Mouse (Mus musculus): ENCODE results near the gene Trim30d. TPM values are rescaled to one million over a fixed set of nuclear protein-coding genes. Genes with fewer than 3 reads are reported as not detected.
"Not testable (repeated sequence)": the region's sequence is repeated elsewhere in the genome, so short reads cannot be mapped to it uniquely, and the experiment has no call there.

Gene Trim30d
- not detected for polyA plus RNA-seq (2012; fragmentation: generic; extraction: Trizol)

DNA sequence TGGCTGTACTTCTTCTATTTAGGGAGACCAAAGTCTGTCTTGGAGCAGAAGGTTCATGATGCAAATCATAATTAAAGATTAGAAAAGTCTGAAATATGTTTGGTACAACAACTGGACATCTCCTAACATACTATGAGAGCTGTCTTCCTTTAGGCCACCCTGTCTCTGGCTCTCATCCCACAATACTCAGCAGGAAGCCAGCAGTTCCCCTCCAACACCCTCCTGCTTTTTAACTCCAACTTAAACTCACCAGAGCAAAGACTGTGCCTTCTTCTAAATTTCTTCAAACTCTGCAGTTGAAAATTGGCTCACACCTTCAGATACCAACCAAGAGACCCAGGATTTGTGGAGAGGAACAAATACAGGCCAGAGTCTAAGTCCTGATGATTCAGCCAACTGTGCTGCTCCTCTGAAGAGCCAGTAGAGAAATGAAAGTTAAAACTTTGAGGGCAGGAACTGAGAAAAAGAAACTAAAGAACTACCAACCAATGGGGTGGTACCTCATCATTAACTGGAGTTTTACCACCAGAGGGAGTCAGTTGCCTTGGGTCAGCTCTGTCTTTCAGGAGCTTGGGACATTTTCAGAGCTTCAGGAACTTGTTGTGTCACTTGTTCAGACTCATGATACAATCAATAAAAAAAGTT, at the start of gene Trim30d:
Gene Trim30d (minus strand): TSS at position 429 of the 645 bp plus-strand sequence.
- not testable (repeated sequence) for H3K4me3 ChIP-seq; H3K79me2 ChIP-seq (ENCODE audit: control insufficient read depth, insufficient read depth); H3K27me3 ChIP-seq (ENCODE audit: control insufficient read depth, insufficient read depth, insufficient read length); H3ac ChIP-seq (ENCODE audit: control insufficient read depth, insufficient read length); H3K4me2 ChIP-seq (ENCODE audit: low read depth); H3K36me3 ChIP-seq (ENCODE audit: control insufficient read depth, insufficient read depth)

- no peak for TF ChIP-seq POLR2AphosphoS2 (IDR thresholded peaks at IDR 0.05; ENCODE audit: insufficient read length, low read depth)
- no peak for TF ChIP-seq MYOD1 (IDR thresholded peaks at IDR 0.05; ENCODE audit: control insufficient read depth in 1 of 3, insufficient read length in 2 of 3, low read depth in 2 of 3)
- TF ChIP-seq REST (IDR thresholded peaks at IDR 0.05; ENCODE audit: insufficient read depth, insufficient read length): no peak
- TF ChIP-seq E2F4 (IDR thresholded peaks at IDR 0.05; ENCODE audit: insufficient read depth): no peak
- TF ChIP-seq MYOG (IDR thresholded peaks at IDR 0.05; ENCODE audit: control insufficient read depth in 1 of 3, insufficient read depth in 1 of 3, insufficient read length in 2 of 3, low read depth in 2 of 3): no peak
- TF ChIP-seq TCF12 (IDR thresholded peaks at IDR 0.05; ENCODE audit: insufficient read depth, poor library complexity, severe bottlenecking): no peak
These were observed 45.1 kb upstream of the Trim30d start for GRCm38 (mm10) chr7:104552700-104553099.

DNA sequence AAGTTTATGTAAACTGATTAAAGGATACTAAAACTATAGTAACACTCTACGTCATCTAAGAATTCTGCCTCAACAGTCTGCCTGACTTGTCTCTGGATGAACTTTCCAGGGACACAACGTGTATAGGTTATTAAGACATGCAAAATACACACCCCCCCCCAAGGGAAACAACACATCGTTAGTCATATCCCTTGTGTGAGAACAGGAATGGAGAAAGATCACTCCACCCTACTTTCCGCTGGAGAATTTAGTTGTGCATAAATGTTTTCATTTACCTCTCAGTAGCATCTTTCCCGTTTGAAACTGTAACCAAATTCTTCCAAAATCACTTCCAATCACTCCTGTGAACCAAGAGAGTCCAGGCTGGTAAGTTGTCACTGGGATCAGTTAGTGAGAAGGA, 42.2 kb upstream of the Trim30d start, which contains the start of gene Olfr651:
Gene Olfr651 (plus strand): TSS at position 301 of the 400 bp plus-strand sequence.
- H3K36me3 ChIP-seq (ENCODE audit: control insufficient read depth, insufficient read depth): no peaks in the 10 kb centered on the region
- H3ac ChIP-seq (ENCODE audit: control insufficient read depth, insufficient read length): no peak within 1 kb of the TSS
- no peak within 1 kb of the TSS for H3K4me3 ChIP-seq
- H3K4me2 ChIP-seq (ENCODE audit: low read depth): no peak within 1 kb of the TSS
- H3K27me3 ChIP-seq (ENCODE audit: control insufficient read depth, insufficient read depth, insufficient read length): no peaks in the 10 kb centered on the region
- TF ChIP-seq SRF (IDR thresholded peaks at IDR 0.05; ENCODE audit: control insufficient read depth, insufficient read length, low read depth): no peak
- no peak for TF ChIP-seq MAX (IDR thresholded peaks at IDR 0.05; ENCODE audit: low read depth)
- TF ChIP-seq E2F4 (IDR thresholded peaks at IDR 0.05; ENCODE audit: insufficient read depth): no peak
- TF ChIP-seq USF1 (IDR thresholded peaks at IDR 0.05; ENCODE audit: low read depth): no peak
- TF ChIP-seq MYOG (IDR thresholded peaks at IDR 0.05; ENCODE audit: control insufficient read depth in 1 of 3, insufficient read depth in 1 of 3, insufficient read length in 2 of 3, low read depth in 2 of 3): no peak
- no peak for TF ChIP-seq POLR2AphosphoS2 (IDR thresholded peaks at IDR 0.05; ENCODE audit: insufficient read length, low read depth)
- no peak for TF ChIP-seq TCF12 (IDR thresholded peaks at IDR 0.05; ENCODE audit: insufficient read depth, poor library complexity, severe bottlenecking)
- TF ChIP-seq POLR2A (IDR thresholded peaks at IDR 0.05; ENCODE audit: insufficient read length, low read depth): no peak
- TF ChIP-seq REST (IDR thresholded peaks at IDR 0.05; ENCODE audit: insufficient read depth, insufficient read length): no peak
- TF ChIP-seq MYOD1 (IDR thresholded peaks at IDR 0.05; ENCODE audit: control insufficient read depth in 1 of 3, insufficient read length in 2 of 3, low read depth in 2 of 3): no peak
- TF ChIP-seq TCF3 (IDR thresholded peaks at IDR 0.05; ENCODE audit: insufficient read length, low read depth): no peak
- TF ChIP-seq CEBPB (IDR thresholded peaks at IDR 0.05; ENCODE audit: insufficient read depth, poor library complexity, severe bottlenecking): no peak
- H3K79me2 ChIP-seq (ENCODE audit: control insufficient read depth, insufficient read depth): no peaks in the 10 kb centered on the region

More at GRCm38 (mm10) chr7:104552700-104553099, 45.1 kb upstream of the Trim30d start:
- H3ac ChIP-seq (ENCODE audit: control insufficient read depth, insufficient read length): no peak overlapping the region
- H3K36me3 ChIP-seq (ENCODE audit: control insufficient read depth, insufficient read depth): no peaks in the 10 kb centered on the region
- H3K4me2 ChIP-seq (ENCODE audit: low read depth): no peak overlapping the region
- H3K4me3 ChIP-seq: no peak overlapping the region
- no peaks in the 10 kb centered on the region for H3K27me3 ChIP-seq (ENCODE audit: control insufficient read depth, insufficient read depth, insufficient read length)
- no peaks in the 10 kb centered on the region for H3K79me2 ChIP-seq (ENCODE audit: control insufficient read depth, insufficient read depth)

- Histone ChIP-seq H3K4me2 (ENCODE audit: low read depth) (no peak overlapping the region), H3K36me3 (ENCODE audit: control insufficient read depth, insufficient read depth) (no peaks in the 10 kb centered on the region), H3ac (ENCODE audit: control insufficient read depth, insufficient read length) (no peak overlapping the region), H3K79me2 (ENCODE audit: control insufficient read depth, insufficient read depth) (no peaks in the 10 kb centered on the region), H3K4me3 (no peak overlapping the region), H3K27me3 (ENCODE audit: control insufficient read depth, insufficient read depth, insufficient read length) (no peaks in the 10 kb centered on the region)
- TF ChIP-seq MYOD1 (IDR thresholded peaks at IDR 0.05; ENCODE audit: control insufficient read depth in 1 of 3, insufficient read length in 2 of 3, low read depth in 2 of 3): no peak
- no peak for TF ChIP-seq MAX (IDR thresholded peaks at IDR 0.05; ENCODE audit: low read depth)
- TF ChIP-seq REST (IDR thresholded peaks at IDR 0.05; ENCODE audit: insufficient read depth, insufficient read length): no peak
- no peak for TF ChIP-seq POLR2AphosphoS2 (IDR thresholded peaks at IDR 0.05; ENCODE audit: insufficient read length, low read depth)
- TF ChIP-seq TCF3 (IDR thresholded peaks at IDR 0.05; ENCODE audit: insufficient read length, low read depth): no peak
- TF ChIP-seq TCF12 (IDR thresholded peaks at IDR 0.05; ENCODE audit: insufficient read depth, poor library complexity, severe bottlenecking): no peak
- no peak for TF ChIP-seq CEBPB (IDR thresholded peaks at IDR 0.05; ENCODE audit: insufficient read depth, poor library complexity, severe bottlenecking)
- no peak for TF ChIP-seq USF1 (IDR thresholded peaks at IDR 0.05; ENCODE audit: low read depth)
- no peak for TF ChIP-seq E2F4 (IDR thresholded peaks at IDR 0.05; ENCODE audit: insufficient read depth)
- no peak for TF ChIP-seq MYOG (IDR thresholded peaks at IDR 0.05; ENCODE audit: control insufficient read depth in 1 of 3, insufficient read depth in 1 of 3, insufficient read length in 2 of 3, low read depth in 2 of 3)
These were observed 5.9 kb downstream of the Trim30d start for GRCm38 (mm10) chr7:104501589-104502371.

- H3ac ChIP-seq (ENCODE audit: control insufficient read depth, insufficient read length); H3K36me3 ChIP-seq (ENCODE audit: control insufficient read depth, insufficient read depth); H3K4me2 ChIP-seq (ENCODE audit: low read depth); H3K79me2 ChIP-seq (ENCODE audit: control insufficient read depth, insufficient read depth); H3K4me3 ChIP-seq; H3K27me3 ChIP-seq (ENCODE audit: control insufficient read depth, insufficient read depth, insufficient read length): not testable (repeated sequence)
These were observed 6.5 kb downstream of the Trim30d start for GRCm38 (mm10) chr7:104501186-104501585.

- not testable (repeated sequence) for H3K79me2 ChIP-seq (ENCODE audit: control insufficient read depth, insufficient read depth); H3ac ChIP-seq (ENCODE audit: control insufficient read depth, insufficient read length); H3K36me3 ChIP-seq (ENCODE audit: control insufficient read depth, insufficient read depth); H3K4me2 ChIP-seq (ENCODE audit: low read depth); H3K4me3 ChIP-seq; H3K27me3 ChIP-seq (ENCODE audit: control insufficient read depth, insufficient read depth, insufficient read length)
These were observed 8.2 kb downstream of the Trim30d start for GRCm38 (mm10) chr7:104499464-104499863.
